Mouse (Mus musculus): ENCODE data around the gene Fam185a.

Gene Fam185a

GRCm38 (mm10) chr5:21426666-21427065, 1.9 kb downstream of the Fam185a start:
- no peak for DNase-seq (ENCODE audit: low spot score)

- peak; percentile 30 for DNase-seq (ENCODE audit: low spot score)
Measured at GRCm38 (mm10) chr5:21434148-21434929, 9.6 kb downstream of the Fam185a start.

- DNase-seq (ENCODE audit: low spot score), result no peak
Measured at GRCm38 (mm10) chr5:21436471-21436975, 11.8 kb downstream of the Fam185a start.

- no peak for DNase-seq (ENCODE audit: low spot score)
Measured at GRCm38 (mm10) chr5:21438428-21438827, 13.7 kb downstream of the Fam185a start.

GRCm38 (mm10) chr5:21439446-21440110, 14.8 kb downstream of the Fam185a start:
- DNase-seq (ENCODE audit: low spot score), result no peak

GRCm38 (mm10) chr5:21440833-21441530, 16.2 kb downstream of the Fam185a start:
- no peak for DNase-seq (ENCODE audit: low spot score)

- no peak for DNase-seq (ENCODE audit: low spot score)
Measured at GRCm38 (mm10) chr5:21467387-21467786, 42.6 kb downstream of the Fam185a start.

GRCm38 (mm10) chr5:21468100-21468499, 43.3 kb downstream of the Fam185a start:
- no peak for DNase-seq (ENCODE audit: low spot score)

- DNase-seq (ENCODE audit: low spot score), result no peak
Measured at GRCm38 (mm10) chr5:21478428-21478827, 53.7 kb downstream of the Fam185a start.

- DNase-seq (ENCODE audit: low spot score), result no peak
Measured at GRCm38 (mm10) chr5:21479746-21480145, 55.0 kb downstream of the Fam185a start.

- DNase-seq (ENCODE audit: low spot score), result no peak
Measured at GRCm38 (mm10) chr5:21481521-21481920, 56.8 kb downstream of the Fam185a start.

GRCm38 (mm10) chr5:21482446-21483222, 57.9 kb downstream of the Fam185a start:
- DNase-seq (ENCODE audit: low spot score), result no peak

GRCm38 (mm10) chr5:21483275-21483674, 58.5 kb downstream of the Fam185a start:
- DNase-seq (ENCODE audit: low spot score), result no peak

- no peak for DNase-seq (ENCODE audit: low spot score)
Measured at GRCm38 (mm10) chr5:21485197-21485829, 60.6 kb downstream of the Fam185a start.

GRCm38 (mm10) chr5:21486798-21487197, 62.0 kb downstream of the Fam185a start:
- DNase-seq (ENCODE audit: low spot score), result no peak

- DNase-seq (ENCODE audit: low spot score), result no peak
Measured at GRCm38 (mm10) chr5:21487306-21487705, 62.5 kb downstream of the Fam185a start.

GRCm38 (mm10) chr5:21487716-21488115, 63.0 kb downstream of the Fam185a start:
- DNase-seq (ENCODE audit: low spot score), result no peak

GRCm38 (mm10) chr5:21488506-21488905, 63.7 kb downstream of the Fam185a start:
- DNase-seq (ENCODE audit: low spot score), result no peak

- no peak for DNase-seq (ENCODE audit: low spot score)
Measured at GRCm38 (mm10) chr5:21489135-21489534, 64.4 kb downstream of the Fam185a start.

- DNase-seq (ENCODE audit: low spot score), result no peak
Measured at GRCm38 (mm10) chr5:21491469-21491868, 66.7 kb downstream of the Fam185a start.

GRCm38 (mm10) chr5:21492213-21492612, 67.5 kb downstream of the Fam185a start:
- no peak for DNase-seq (ENCODE audit: low spot score)
